Mouse (Mus musculus): ENCODE measurements around the gene Lmln. TPM values are rescaled to one million over a fixed set of nuclear protein-coding genes. Genes with fewer than 3 reads are reported as not detected.
"Not testable (repeated sequence)": the region's sequence is repeated elsewhere in the genome, so short reads cannot be mapped to it uniquely, and the experiment has no call there.

Lmln gene
- total RNA-seq (2017) = 0.70 and 1.6 TPM in 2 replicates

DNA sequence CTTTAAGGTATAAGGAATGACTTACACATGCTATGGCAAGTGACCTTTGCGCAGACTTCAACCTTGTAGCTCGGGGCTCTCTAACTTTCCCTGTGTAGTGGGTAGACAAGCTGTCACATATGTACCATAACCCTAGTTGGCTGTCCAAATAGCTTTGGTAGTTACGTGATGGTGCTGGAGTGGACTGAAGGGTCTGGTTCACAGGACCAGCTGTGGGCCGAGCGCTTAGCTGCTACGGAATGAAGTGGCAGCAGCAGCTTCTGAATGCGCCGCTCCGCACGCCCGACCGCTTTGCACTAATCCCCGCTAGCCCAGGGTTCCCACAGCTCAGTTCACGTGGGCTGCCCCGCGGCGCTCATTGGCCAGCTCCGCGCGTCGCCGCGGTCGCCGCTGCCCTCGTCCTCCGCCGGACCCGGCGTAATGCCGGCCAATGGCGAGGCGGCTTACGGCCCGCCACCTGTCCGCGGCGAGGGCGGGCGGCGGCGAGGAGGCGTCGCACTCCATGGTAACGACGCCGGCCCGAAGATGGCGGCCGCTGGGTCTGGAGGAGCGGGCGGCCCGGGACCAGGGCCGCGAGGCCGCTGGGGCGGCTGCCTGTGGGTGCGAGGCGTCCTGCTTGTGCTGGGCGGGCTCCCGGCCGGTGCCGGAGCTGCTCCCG, at the start of gene Lmln:
TSS of gene Lmln (plus strand) at position 498 of the 658 bp plus-strand sequence.
- ATAC-seq (ENCODE audit: extremely low read depth, insufficient number of reproducible peaks, low FRiP score, poor library complexity, severe bottlenecking) = peak; percentile 75

DNA sequence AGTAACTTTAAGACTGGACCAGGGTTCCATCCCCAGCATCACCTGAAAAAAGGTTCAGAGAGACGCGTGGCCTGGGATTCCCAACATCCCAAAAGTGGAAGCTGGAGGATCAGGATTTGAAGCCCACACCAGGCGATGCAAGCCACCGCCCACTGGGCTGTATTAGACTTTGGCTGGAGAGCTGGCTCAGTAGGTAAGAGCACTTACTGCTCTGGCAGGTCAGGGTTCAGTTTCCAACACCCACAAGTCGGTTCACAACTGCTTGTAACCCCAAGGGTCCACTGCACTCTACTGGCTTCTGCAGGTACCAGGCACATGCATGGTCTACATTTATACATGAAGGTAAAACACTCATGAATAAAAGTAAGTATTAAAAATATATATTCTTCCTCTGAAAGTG, 48.5 kb upstream of the Lmln start:
- ATAC-seq (ENCODE audit: extremely low read depth, insufficient number of reproducible peaks, low FRiP score, poor library complexity, severe bottlenecking) = no peak

DNA sequence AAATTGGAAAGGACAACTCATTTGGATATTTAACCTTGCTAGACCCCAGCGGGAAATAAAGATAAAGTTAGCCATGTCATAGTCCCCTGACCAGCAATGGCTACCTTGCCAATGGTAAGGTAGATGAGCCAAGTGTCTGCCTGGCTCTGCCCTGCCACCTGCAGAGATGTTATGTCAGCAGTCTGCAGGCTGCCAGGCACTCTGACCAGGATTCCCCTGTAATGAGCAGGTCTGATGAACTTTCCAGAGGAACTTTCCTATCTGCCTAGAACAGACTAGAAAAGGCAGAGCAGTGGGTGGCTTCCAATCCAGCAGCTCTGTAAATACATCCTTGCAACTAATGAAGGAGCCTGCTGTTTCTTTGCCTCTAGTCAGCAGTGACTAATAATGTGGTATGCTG, 47.4 kb upstream of the Lmln start:
- ATAC-seq (ENCODE audit: extremely low read depth, insufficient number of reproducible peaks, low FRiP score, poor library complexity, severe bottlenecking) = no peak

DNA sequence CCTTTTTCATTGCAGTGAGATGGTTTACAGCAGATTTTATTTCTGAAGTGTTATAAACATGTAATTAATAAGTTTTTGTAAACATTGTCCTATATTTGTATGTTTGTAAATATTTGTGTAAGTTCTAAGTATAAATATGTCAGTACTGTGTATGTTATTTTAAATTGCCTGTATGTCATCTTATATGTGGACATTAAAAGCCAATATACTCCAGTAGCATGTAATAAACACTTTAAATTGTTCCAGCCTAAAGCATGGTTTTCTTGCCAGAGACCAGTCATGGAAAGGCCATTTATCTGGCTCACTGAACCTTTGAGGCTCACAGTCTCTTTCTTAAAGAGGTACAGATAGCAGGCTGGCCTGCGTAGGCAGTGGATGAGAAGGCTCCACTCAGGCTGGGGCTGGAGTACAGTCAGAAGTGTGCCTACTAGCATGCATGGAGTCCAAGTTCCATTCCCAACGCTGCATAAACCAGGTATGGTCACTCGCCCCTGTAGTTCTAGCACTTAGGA, 46.9 kb upstream of the Lmln start:
- ATAC-seq (ENCODE audit: extremely low read depth, insufficient number of reproducible peaks, low FRiP score, poor library complexity, severe bottlenecking) = no peak

DNA sequence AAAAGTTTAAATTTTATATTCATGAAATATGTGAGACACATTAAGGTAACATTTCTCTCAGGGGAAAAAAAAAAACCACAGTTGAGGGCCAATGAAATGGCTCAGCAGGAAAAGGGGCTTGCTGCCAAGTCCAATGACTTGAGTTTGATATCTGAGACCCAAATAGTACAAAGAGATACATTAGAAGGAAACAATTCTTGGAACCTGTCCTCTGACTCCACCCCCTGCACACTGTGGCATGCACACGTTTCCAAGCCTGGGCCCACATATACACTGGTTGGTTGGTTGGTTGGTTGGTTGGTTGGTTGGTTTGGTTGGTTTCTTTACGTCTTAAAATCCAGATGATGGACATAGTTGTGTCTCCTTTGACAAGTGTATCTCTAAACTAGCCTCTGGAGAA, 46.3 kb upstream of the Lmln start:
- ATAC-seq (ENCODE audit: extremely low read depth, insufficient number of reproducible peaks, low FRiP score, poor library complexity, severe bottlenecking) = no peak

DNA sequence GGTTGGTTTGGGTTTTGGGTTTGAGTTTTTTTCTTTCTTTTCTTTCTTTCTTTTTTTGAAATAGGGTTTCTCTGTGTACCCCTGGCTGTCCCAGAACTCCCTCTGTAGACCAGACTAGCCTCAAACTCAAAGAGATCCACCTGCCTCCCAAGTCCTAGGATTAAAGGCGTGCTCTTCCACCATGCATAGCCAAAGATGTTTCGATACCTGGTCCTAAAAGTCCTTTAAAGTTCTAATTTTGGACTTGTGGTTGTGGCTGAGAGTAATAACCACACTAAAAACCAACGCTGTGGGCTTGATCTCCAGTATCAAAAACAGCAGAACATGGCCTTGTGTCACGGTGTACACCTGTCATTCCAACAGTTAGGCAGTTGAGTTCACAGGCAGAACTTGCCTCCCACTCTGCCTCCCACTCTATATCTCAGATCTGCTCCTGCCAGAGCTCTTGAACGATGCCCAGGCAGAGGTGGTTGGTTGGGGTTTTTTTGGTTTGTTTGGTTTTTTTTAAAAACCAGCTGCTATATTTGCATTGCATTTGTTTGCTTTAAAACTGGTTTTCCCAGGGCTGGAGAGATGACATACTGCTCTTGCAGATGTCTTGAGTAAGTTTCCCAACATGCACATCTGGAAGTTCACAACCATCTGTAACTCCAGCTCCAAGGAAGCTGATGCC, 44.5 kb upstream of the Lmln start:
- ATAC-seq (ENCODE audit: extremely low read depth, insufficient number of reproducible peaks, low FRiP score, poor library complexity, severe bottlenecking) = no peak

DNA sequence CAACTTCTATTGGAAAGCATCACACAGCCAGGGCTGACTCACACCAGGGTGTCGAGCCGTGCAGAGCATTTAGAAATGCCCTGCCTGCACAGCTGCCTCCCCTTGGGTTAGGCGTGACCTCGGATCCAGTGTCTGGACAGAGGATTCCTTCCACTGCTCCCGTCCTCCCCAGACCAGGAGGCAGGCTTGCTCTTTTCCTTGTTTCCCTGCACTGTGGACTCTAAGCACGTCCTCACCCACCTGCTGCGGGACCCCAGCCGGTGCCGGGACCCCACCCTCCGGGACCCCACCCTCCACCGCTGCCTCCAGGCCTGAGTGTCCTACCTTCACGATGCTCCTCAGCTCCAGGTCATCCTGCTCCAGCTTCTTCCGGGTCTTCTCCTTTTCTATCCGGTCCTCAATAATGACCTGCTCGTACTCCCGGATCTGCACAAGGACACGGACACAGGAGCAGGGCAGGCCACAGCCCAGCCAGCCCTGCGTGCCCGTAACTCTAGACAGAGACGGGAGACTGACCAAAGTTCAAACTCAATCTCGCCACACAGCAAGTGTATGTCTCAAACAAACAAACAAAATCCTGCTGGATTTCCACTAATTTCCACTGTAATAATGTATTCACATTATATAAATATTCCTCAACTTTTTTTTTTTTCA, 43.1 kb upstream of the Lmln start:
- no peak for ATAC-seq (ENCODE audit: extremely low read depth, insufficient number of reproducible peaks, low FRiP score, poor library complexity, severe bottlenecking)

DNA sequence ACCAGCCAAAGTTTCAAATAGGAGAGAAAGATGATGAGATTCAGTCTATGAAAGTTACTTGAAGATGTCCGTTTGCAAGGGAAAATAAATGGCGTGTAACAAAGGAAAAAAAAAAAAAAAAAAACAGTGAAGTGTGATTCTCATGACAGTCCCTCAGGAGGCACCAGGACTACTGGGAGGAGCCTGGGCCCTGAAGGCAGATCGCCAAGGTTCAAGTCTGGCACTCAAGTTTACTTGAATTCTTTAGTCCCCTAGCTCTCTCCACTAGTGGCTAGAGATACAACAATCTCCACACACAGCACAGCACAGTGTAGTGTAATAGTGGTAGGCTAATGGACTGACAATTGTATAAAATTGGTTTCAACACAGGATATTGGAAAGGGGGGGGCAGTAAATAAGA, 40.9 kb upstream of the Lmln start:
- ATAC-seq (ENCODE audit: extremely low read depth, insufficient number of reproducible peaks, low FRiP score, poor library complexity, severe bottlenecking) = no peak

DNA sequence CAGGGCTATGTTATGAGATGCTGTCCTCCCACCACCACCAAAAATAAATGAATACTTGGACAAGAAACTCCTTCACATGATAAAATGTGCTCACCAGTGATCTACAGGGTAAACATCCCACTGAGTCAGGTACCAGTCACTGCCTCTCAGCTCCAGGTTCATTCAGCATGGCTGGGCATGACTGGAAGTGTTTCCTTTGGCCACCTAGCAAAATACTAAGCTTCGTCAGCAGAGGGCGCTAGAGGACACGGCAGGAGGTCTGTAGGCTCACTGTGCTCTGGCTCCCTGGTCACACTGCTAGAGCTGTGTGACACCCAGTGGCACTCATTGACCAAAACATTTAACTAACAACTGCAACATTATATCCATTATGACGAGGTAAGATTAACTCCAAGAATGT, 38.6 kb upstream of the Lmln start:
- peak; percentile 83 for ATAC-seq (ENCODE audit: extremely low read depth, insufficient number of reproducible peaks, low FRiP score, poor library complexity, severe bottlenecking)

DNA sequence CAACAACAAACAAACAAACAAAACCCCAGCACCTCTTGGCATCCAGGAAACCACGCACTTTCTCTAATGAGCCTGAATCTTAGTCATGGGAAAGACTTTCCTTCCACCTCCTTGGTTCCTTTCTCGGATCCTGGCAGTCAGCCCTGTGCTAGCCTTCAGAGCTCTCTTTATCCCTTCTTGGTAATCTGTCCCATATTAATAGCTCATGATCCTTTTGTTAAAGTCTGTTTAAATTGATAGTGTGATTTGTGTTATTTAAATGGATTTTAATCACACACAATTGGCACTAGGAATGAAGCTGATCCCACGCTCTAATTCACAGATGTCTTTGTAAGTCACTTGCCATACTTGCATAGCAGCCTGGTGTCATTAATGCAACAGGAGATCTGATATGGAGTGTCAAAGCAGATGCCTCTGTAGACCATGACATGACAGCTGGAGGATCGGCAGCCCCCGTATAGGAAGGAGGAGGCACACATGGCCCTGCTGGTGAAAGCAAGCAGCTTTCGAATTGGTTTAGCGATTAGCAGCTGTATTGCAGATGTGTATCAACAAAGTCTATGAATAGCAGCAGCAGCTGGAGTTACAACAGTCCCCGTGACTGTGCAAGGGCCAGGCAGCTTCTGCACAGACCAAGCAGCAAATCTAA, 37.7 kb upstream of the Lmln start:
- no peak for ATAC-seq (ENCODE audit: extremely low read depth, insufficient number of reproducible peaks, low FRiP score, poor library complexity, severe bottlenecking)

DNA sequence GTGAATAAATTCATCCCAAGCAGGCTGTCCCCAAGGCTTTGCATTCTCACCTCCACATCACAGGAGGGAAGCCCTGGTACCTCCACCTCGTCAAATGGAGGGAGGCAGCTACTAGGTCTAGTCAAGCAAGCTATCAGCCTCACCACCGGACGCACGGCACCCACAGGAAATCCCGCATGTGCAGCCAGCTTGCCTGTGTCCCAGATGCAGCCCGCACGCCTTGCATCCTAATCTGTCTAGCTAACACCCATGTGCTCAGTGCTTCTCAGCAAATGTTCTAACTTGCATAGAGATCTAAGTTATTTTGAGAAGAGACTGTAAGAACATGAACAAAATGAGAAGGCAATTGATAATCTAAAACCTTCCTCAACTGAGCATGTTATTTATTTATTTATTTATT, 36.0 kb upstream of the Lmln start:
- no peak for ATAC-seq (ENCODE audit: extremely low read depth, insufficient number of reproducible peaks, low FRiP score, poor library complexity, severe bottlenecking)

DNA sequence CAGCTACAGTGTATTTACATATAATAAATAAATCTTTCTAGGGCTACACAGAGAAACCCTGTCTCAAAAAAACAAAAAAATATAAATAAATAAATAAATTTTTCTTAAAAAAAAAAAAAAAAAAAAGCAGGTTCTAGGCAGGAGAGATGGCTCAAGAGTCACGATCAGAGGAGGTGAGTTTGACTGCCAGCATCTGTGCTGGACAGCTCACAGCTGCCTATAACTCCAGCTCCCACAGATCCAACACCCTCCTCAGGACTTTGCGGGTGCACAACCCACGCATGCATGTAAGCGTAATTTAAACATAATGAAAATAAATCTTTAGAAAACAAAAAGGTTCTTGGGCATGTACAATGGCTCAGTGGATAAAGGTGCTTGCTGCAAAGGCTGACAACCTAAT, 26.3 kb upstream of the Lmln start:
- ATAC-seq (ENCODE audit: extremely low read depth, insufficient number of reproducible peaks, low FRiP score, poor library complexity, severe bottlenecking) = no peak

DNA sequence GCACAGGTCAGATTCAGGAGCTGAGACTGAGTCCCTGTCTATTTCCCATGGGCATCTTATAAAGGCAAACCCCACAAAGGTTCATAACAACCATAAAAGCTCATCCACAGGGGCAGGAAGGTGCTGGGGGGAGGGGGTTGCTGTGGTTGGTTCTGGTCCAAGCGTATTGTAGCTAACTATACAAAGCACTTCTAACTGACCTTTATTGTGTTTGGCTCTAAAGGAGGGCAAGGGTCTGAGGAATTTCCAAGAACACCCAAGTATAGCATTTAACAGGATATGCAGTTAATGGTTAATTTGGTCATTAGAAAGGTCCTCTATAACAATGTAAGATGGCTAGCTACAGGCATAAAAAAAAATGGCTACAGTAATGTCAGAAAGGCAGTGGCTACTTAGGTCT, 19.6 kb upstream of the Lmln start:
- ATAC-seq (ENCODE audit: extremely low read depth, insufficient number of reproducible peaks, low FRiP score, poor library complexity, severe bottlenecking) = no peak

DNA sequence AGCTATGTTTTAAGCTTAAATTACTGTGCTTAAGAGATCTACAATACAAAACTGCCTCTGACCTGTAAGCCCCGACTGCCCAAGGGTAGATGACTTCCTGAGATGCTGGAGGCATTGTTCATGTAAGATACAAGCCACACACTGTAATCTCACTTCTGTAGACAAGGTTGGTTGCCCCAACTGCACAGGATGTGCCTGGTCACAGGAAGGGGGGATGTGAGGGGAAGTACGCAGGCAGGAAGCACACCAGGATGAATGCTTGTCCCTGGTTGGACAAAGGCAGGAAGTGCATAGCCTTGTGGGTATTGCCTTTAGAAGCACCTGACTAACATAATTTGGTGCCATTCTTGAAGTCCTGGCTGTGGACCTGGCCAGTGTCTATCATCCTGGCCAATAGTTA, 19.1 kb upstream of the Lmln start:
- ATAC-seq (ENCODE audit: extremely low read depth, insufficient number of reproducible peaks, low FRiP score, poor library complexity, severe bottlenecking) = 0 out of 2 replicates have a peak, but pooled peaks have one; percentile 23

DNA sequence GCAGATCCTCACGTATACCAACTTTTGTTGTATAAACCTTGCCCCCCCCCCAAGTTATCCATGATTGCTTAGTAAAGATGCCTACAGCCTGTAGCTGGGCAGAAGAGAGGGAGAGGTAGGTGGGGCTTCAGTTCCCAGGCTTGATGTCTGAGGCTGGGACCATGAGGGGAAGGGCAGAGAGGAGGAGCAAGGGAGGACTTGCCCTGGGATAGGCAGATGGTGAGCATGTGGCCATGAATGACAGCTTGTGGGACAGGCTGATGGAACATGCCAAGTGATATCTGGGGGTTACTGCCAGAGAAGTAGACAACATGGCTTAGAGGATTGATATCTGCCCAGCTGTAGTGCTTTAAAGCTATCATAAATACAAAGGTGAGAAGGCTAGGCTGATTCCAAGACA, 14.3 kb upstream of the Lmln start:
- no peak for ATAC-seq (ENCODE audit: extremely low read depth, insufficient number of reproducible peaks, low FRiP score, poor library complexity, severe bottlenecking)

DNA sequence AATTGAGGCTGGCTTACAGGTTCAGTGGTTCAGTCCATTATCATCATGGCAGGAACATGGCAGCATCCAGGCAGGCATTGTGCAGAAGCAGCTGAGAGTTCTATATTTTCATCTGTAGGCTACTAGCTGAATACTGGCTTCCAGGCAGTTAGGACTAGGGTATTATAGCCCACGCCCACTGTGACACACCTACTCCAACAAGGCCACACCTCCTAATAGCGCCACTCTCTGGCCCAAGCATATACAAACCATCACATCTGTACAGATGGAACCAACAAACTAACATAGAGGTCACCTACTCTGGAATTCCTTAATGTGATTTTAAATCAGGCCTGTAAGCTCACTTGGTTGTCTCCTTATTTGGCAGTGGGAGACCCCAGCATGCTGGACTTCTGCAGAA, 13.6 kb upstream of the Lmln start:
- no peak for ATAC-seq (ENCODE audit: extremely low read depth, insufficient number of reproducible peaks, low FRiP score, poor library complexity, severe bottlenecking)

DNA sequence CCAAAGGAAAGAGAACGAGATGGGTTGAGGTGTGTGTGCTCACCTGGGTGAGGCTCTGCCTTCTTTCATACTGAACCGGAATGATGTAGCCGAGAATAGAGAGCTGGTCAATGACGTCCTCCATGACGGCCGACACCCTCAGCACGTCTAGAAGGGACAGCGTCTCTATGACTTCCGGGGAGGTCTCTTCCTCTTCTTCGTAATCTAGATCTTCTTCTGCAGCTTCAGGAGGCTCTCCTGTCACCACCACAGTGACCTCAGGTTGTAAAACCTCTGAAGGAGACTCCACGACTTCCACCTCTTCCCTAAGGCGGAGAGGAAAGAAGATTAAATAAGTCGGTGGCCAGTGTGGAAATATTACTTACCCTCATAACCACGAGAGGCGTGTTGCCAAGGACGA, 12.5 kb upstream of the Lmln start:
- no peak for ATAC-seq (ENCODE audit: extremely low read depth, insufficient number of reproducible peaks, low FRiP score, poor library complexity, severe bottlenecking)

DNA sequence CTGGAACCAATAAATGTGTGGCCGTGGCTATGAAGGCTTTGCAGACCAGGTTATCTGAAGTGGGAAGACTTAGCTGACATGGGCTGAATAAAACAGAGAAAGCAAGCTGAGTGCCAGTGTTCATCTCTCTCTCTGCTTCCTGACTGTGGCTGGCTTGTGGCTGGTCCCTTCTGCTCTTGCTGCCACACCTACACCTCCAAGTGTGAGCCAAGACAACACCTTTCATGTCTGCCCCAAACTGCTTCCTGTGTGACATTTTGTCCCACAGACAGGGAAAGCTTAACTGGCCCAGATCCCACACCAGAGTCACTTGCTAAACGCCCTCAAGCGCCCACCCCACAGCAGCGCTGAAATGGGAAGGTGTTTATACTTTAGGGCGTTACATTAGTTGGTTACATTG, 9.2 kb upstream of the Lmln start:
- ATAC-seq (ENCODE audit: extremely low read depth, insufficient number of reproducible peaks, low FRiP score, poor library complexity, severe bottlenecking) = no peak

DNA sequence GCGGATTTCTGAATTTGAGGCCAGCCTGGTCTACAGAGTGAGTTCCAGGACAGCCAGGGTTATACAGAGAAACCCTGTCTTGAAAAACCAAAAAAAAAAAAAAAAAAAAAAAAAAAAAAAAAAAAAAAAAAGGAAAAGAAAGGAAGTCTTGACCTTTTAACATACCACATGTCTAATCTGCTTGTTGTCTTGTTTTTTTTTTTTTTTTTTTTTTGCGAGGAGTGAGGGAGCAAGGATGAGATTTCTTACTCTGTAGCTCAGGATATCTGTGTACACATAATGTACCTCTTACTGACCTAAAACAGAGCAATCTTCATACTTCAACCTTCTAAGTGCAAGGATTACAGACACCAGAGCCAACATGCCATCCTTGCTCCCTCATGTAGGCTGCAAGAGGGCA, 7.4 kb upstream of the Lmln start:
- not testable (repeated sequence) for ATAC-seq (ENCODE audit: extremely low read depth, insufficient number of reproducible peaks, low FRiP score, poor library complexity, severe bottlenecking)

DNA sequence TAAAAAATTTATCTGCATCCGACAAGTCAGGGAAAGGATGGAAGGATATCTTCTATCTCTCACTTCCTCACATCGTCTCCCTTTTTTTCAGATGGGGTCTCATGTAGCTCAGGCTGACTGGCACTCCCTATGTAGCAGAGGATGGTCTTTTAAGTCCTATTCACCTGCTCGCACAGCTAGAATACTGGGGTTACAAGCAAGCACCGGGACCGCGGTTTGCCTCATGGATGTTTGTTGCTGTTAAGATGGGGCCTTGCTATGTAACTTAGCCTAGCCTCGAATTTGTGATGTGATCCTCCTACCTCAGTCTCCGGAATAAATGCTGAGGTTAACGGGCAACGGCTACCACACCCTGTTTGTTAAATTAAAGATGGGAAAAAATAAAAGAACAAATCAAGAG, 6.7 kb upstream of the Lmln start:
- no peak for ATAC-seq (ENCODE audit: extremely low read depth, insufficient number of reproducible peaks, low FRiP score, poor library complexity, severe bottlenecking)

Measured in neutrophil, adult 5-6 weeks (primary cell).